Mouse (Mus musculus) liver (tissue): ENCODE data around the gene Ofd1.

Experiments used
- DNase-seq: peaks from one replicate; pipeline ENCODE4 v3.0.0-alpha.2; 2020; ENCODE audit warnings: mixed read lengths

Gene Ofd1

GRCm38 (mm10) chrX:166358955-166359354 is 81.5 kb downstream of the Ofd1 start:
- DNase-seq = no peak

GRCm38 (mm10) chrX:166356276-166356675 is 84.2 kb downstream of the Ofd1 start:
- DNase-seq = no peak

- no peak for DNase-seq
Measured at GRCm38 (mm10) chrX:166354913-166355312, 85.6 kb downstream of the Ofd1 start.

GRCm38 (mm10) chrX:166353412-166353811 is 87.1 kb downstream of the Ofd1 start:
- no peak for DNase-seq

GRCm38 (mm10) chrX:166351790-166352189 is 88.7 kb downstream of the Ofd1 start:
- peak; percentile 36 for DNase-seq

- DNase-seq = no peak
Measured at GRCm38 (mm10) chrX:166348634-166349033, 91.9 kb downstream of the Ofd1 start.

GRCm38 (mm10) chrX:166348086-166348485 is 92.4 kb downstream of the Ofd1 start:
- no peak for DNase-seq

GRCm38 (mm10) chrX:166344228-166345015 is 96.1 kb downstream of the Ofd1 start:
- DNase-seq = no peak

- DNase-seq = no peak
Measured at GRCm38 (mm10) chrX:166341795-166342194, 98.7 kb downstream of the Ofd1 start.
